Mouse (Mus musculus) heart, adult 8-10 months (tissue): ENCODE data around the gene Magi1. TPM values are rescaled to one million over a fixed set of nuclear protein-coding genes. Genes with fewer than 3 reads are reported as not detected.
"Not testable (repeated sequence)": the region's sequence is repeated elsewhere in the genome, so short reads cannot be mapped to it uniquely, and the experiment has no call there.

Experiments used
- DNase-seq: peaks from one replicate; pipeline ENCODE4 v3.0.0; 2022; ENCODE audit warnings: low spot score
- total RNA-seq, 4 experiments: library from RNA; stranded (reverse); gene quantifications; 2 replicates each; pipeline ENCODE4 v1.2.4; 2022

Magi1 gene
- total RNA-seq, 4 experiments from 2014 or later, result 11.3 to 16.5 (median 15.2) TPM

DNA sequence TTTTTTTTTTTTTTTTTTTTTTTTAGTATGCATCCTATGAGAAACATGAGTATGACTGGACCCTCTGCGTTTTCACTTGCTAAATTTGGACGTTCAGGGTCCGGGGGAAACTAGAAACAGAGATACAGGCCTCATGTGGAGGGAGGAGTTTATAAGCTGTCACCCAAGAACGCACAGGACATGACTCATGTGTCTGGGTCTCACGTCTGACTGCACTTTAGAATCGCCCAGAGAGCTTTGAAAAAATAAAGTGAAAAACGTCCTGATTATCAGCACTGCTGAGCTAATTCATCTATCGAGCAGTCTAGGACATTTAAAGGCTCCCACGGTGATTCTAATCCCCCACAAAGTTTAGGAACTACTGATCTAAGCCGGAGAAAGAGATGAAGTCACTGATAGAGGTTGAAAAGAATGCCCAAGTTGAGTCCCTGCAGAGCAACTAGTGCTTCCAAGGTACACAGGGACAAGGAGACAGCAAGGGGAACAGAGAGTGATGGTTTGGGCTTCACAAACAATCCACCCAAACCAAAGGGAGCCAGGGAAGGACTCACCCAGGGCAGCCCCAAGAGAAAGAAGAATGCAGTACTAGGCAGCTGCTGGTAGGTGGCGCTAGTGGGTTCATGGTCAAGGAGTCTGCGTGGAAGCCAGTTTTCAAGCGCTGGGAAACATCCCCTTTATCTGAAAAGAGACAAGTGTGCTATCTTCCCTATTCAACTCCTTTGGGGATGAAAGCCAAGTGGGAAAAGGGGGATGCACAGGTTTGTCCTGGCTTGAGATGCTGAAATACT, 626.3 kb downstream of the Magi1 start:
- peak; percentile 74 for DNase-seq

GRCm38 (mm10) chr6:93648581-93649230, 635.0 kb downstream of the Magi1 start:
- DNase-seq, result peak; percentile 81

DNA sequence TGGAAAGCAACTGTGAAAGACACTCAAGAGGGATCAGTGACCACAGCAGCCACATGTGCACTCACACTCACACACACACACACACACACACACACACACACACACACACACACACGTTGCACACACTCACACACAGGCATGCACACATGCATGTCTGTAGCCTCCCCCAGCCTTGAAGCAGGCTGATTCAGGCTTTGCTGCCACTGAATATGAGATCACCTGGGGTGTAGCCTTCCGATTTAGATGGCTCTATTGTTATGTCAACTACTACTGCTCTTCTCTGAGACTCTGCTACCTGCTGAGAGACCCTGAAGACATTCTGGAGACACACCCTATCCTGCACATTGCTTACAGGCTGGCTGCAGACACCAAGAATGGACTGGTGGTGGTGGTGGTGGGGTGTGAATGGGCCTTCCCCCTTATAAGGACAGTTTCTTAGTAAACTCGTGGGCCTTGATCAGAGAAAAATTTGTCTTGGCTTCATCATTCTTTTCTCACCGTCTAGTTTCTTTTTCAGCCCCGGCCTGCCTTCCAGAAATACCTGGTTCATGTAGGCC, 653.9 kb downstream of the Magi1 start:
- not testable (repeated sequence) for DNase-seq

GRCm38 (mm10) chr6:93627200-93627599, 656.5 kb downstream of the Magi1 start:
- DNase-seq, result no peak

Other genes starting within 250 kb of the Magi1 start
- 10 to 100 TPM; 19.1 to 24.9 (median 23.6) TPM for gene Slc25a26, start 216.4 kb upstream of the Magi1 start, total RNA-seq